Mouse (Mus musculus): ENCODE measurements around the gene Sectm1b. TPM values are rescaled to one million over a fixed set of nuclear protein-coding genes. Genes with fewer than 3 reads are reported as not detected.
"Not testable (repeated sequence)": the region's sequence is repeated elsewhere in the genome, so short reads cannot be mapped to it uniquely, and the experiment has no call there.

Sectm1b gene
- polyA plus RNA-seq, 1 experiment from 2014 or later = 0.27 TPM

- no peak for DNase-seq (ENCODE audit: low spot score)
Observed at GRCm38 (mm10) chr11:121075655-121076054, 12.3 kb upstream of the Sectm1b start.

GRCm38 (mm10) chr11:121069662-121070061 lies 6.3 kb upstream of the Sectm1b start:
- not testable (repeated sequence) for DNase-seq (ENCODE audit: low spot score)

GRCm38 (mm10) chr11:121067895-121068294 lies 4.5 kb upstream of the Sectm1b start:
- DNase-seq (ENCODE audit: low spot score) = no peak

GRCm38 (mm10) chr11:121064197-121064596 lies 828 bp upstream of the Sectm1b start:
- no peak for DNase-seq (ENCODE audit: low spot score)

- no peak for DNase-seq (ENCODE audit: low spot score)
Observed at GRCm38 (mm10) chr11:121061615-121062014, 1.8 kb downstream of the Sectm1b start.

GRCm38 (mm10) chr11:121060401-121061067 lies 2.8 kb downstream of the Sectm1b start:
- not testable (repeated sequence) for DNase-seq (ENCODE audit: low spot score)

- DNase-seq (ENCODE audit: low spot score) = no peak
Observed at GRCm38 (mm10) chr11:121059471-121059870, 3.9 kb downstream of the Sectm1b start.

GRCm38 (mm10) chr11:121058956-121059355 lies 4.4 kb downstream of the Sectm1b start:
- no peak for DNase-seq (ENCODE audit: low spot score)

GRCm38 (mm10) chr11:121058122-121058521 lies 5.2 kb downstream of the Sectm1b start:
- no peak for DNase-seq (ENCODE audit: low spot score)

- no peak for DNase-seq (ENCODE audit: low spot score)
Observed at GRCm38 (mm10) chr11:121056536-121057236, 6.7 kb downstream of the Sectm1b start.

- peak; percentile 79 for DNase-seq (ENCODE audit: low spot score)
Observed at GRCm38 (mm10) chr11:121053536-121053935, 9.8 kb downstream of the Sectm1b start.

- no peak for DNase-seq (ENCODE audit: low spot score)
Observed at GRCm38 (mm10) chr11:121052387-121052786, 11.0 kb downstream of the Sectm1b start.

GRCm38 (mm10) chr11:121051793-121052192 lies 11.6 kb downstream of the Sectm1b start:
- no peak for DNase-seq (ENCODE audit: low spot score)

GRCm38 (mm10) chr11:121049840-121050239 lies 13.5 kb downstream of the Sectm1b start:
- no peak for DNase-seq (ENCODE audit: low spot score)

GRCm38 (mm10) chr11:121047826-121048399 lies 15.5 kb downstream of the Sectm1b start:
- peak; percentile 26 for DNase-seq (ENCODE audit: low spot score)

- DNase-seq (ENCODE audit: low spot score) = no peak
Observed at GRCm38 (mm10) chr11:121045286-121045685, 18.1 kb downstream of the Sectm1b start.

- not testable (repeated sequence) for DNase-seq (ENCODE audit: low spot score)
Observed at GRCm38 (mm10) chr11:121043025-121043424, 20.3 kb downstream of the Sectm1b start.

- no peak for DNase-seq (ENCODE audit: low spot score)
Observed at GRCm38 (mm10) chr11:121042480-121042879, 20.9 kb downstream of the Sectm1b start.

- DNase-seq (ENCODE audit: low spot score) = no peak
Observed at GRCm38 (mm10) chr11:121041636-121042035, 21.7 kb downstream of the Sectm1b start.

GRCm38 (mm10) chr11:121041212-121041611 lies 22.2 kb downstream of the Sectm1b start:
- DNase-seq (ENCODE audit: low spot score) = peak; percentile 77

- DNase-seq (ENCODE audit: low spot score) = peak; percentile 58
Observed at GRCm38 (mm10) chr11:121039302-121039701, 24.1 kb downstream of the Sectm1b start, which contains the start of gene Cd7. TSS of gene Cd7 (minus strand) at chr11:121039418.

Data from thymus, postnatal 0 days (tissue).